Mouse (Mus musculus): ENCODE measurements at regions not wholly inside any gene's neighbourhood (a gene's known extent, or its start where the extent isn't known, plus 50 kb on each side); places are given as distances from the start of the nearest gene placed in this dataset.

GRCm38 (mm10) chr4:56421575-56421974 lies 318.3 kb upstream of the Gm26657 start:
- TF ChIP-seq CTCF (conservative IDR thresholded peaks at IDR 0.05; ENCODE audit: low read length), result no peak
- TF ChIP-seq NANOG (IDR thresholded peaks at IDR 0.05; ENCODE audit: borderline replicate concordance, low read length), result no peak
- no peak for TF ChIP-seq POU5F1 (IDR thresholded peaks at IDR 0.05; ENCODE audit: borderline replicate concordance, low read length)

All from E14TG2a.4 (cell line).